Mouse (Mus musculus) urinary bladder, postnatal 25 days (tissue): Measurements from ENCODE around the gene Fbxw10.

Source experiments
- DNase-seq: peaks from one replicate; pipeline ENCODE4 v3.0.0; 2022; ENCODE audit warnings: low spot score

The Fbxw10 gene

GRCm38 (mm10) chr11:62846961-62847654, at the start of gene Fbxw10:
Gene Fbxw10 (plus strand): TSS chr11:62847069.
- no peak for DNase-seq

- no peak for DNase-seq
Measured at GRCm38 (mm10) chr11:62804119-62804518, 42.8 kb upstream of the Fbxw10 start.

GRCm38 (mm10) chr11:62807965-62808364, 38.9 kb upstream of the Fbxw10 start:
- DNase-seq, result no peak

GRCm38 (mm10) chr11:62809201-62809600, 37.7 kb upstream of the Fbxw10 start:
- no peak for DNase-seq

- DNase-seq, result no peak
Measured at GRCm38 (mm10) chr11:62812268-62812667, 34.6 kb upstream of the Fbxw10 start.

GRCm38 (mm10) chr11:62813497-62813896, 33.4 kb upstream of the Fbxw10 start:
- no peak for DNase-seq

- no peak for DNase-seq
Measured at GRCm38 (mm10) chr11:62813970-62814624, 32.8 kb upstream of the Fbxw10 start.

GRCm38 (mm10) chr11:62814625-62815024, 32.2 kb upstream of the Fbxw10 start:
- no peak for DNase-seq

- DNase-seq, result no peak
Measured at GRCm38 (mm10) chr11:62815438-62815837, 31.4 kb upstream of the Fbxw10 start.

- DNase-seq, result no peak
Measured at GRCm38 (mm10) chr11:62816591-62816990, 30.3 kb upstream of the Fbxw10 start.

GRCm38 (mm10) chr11:62819059-62819686, 27.7 kb upstream of the Fbxw10 start:
- no peak for DNase-seq

GRCm38 (mm10) chr11:62820059-62820541, 26.8 kb upstream of the Fbxw10 start, which contains the start of gene Trim16:
Gene Trim16 (plus strand): TSS chr11:62820231.
- peak; percentile 77 for DNase-seq

GRCm38 (mm10) chr11:62820661-62821437, 26.0 kb upstream of the Fbxw10 start:
- DNase-seq, result no peak

GRCm38 (mm10) chr11:62821893-62822292, 25.0 kb upstream of the Fbxw10 start:
- DNase-seq, result peak; percentile 39

GRCm38 (mm10) chr11:62824211-62824610, 22.7 kb upstream of the Fbxw10 start:
- no peak for DNase-seq

GRCm38 (mm10) chr11:62825222-62826105, 21.4 kb upstream of the Fbxw10 start:
- peak; percentile 26 for DNase-seq

- DNase-seq, result peak; percentile 27
Measured at GRCm38 (mm10) chr11:62826106-62826733, 20.6 kb upstream of the Fbxw10 start.

- DNase-seq, result no peak
Measured at GRCm38 (mm10) chr11:62827135-62827534, 19.7 kb upstream of the Fbxw10 start.

- DNase-seq, result no peak
Measured at GRCm38 (mm10) chr11:62827911-62828310, 19.0 kb upstream of the Fbxw10 start.

GRCm38 (mm10) chr11:62830387-62830786, 16.5 kb upstream of the Fbxw10 start:
- no peak for DNase-seq

GRCm38 (mm10) chr11:62831906-62832305, 15.0 kb upstream of the Fbxw10 start:
- DNase-seq, result no peak
